Mouse (Mus musculus): ENCODE results near the gene Cenpv. TPM values are rescaled to one million over a fixed set of nuclear protein-coding genes. Genes with fewer than 3 reads are reported as not detected.

Cenpv gene
- total and polyA plus RNA-seq, 3 experiments: 149 to 2,878 (median 178) TPM

- Histone ChIP-seq H3K9me3 (replicated peaks; ENCODE audit: insufficient read depth, low read length) (no peaks in the 10 kb centered on the region), H3K4me1 (ENCODE audit: control insufficient read depth in 1 of 2, insufficient read depth in 2 of 2, low read length in 2 of 2) (no peaks in the 10 kb centered on the region), H3K36me3 (ENCODE audit: control insufficient read depth in 1 of 2, insufficient read depth in 2 of 2, low read length in 2 of 2) (no peaks in the 10 kb centered on the region), H3K9ac (ENCODE audit: control insufficient read depth, low read depth, low read length, poor library complexity, severe bottlenecking) (no peak overlapping the region), H3K79me2 (ENCODE audit: control insufficient read depth, insufficient read depth, low read length, poor library complexity) (no peaks in the 10 kb centered on the region), H3K27me3 (ENCODE audit: control insufficient read depth in 1 of 2, insufficient read depth in 2 of 2, low read length in 2 of 2) (no peaks in the 10 kb centered on the region), H3K27ac (ENCODE audit: control insufficient read depth, low read depth, low read length) (no peak overlapping the region), H3K4me3 (ENCODE audit: control insufficient read depth in 1 of 2, insufficient read depth in 1 of 2, low read depth in 2 of 2, low read length in 2 of 2) (no peak overlapping the region)
- DNase-seq (ENCODE audit: low read depth, low spot score): no peak
- TF ChIP-seq MXI1 (IDR thresholded peaks at IDR 0.05; ENCODE audit: low read depth, low read length) (no peak), RAD21 (IDR thresholded peaks at IDR 0.05; ENCODE audit: low read depth, low read length) (no peak), TAL1 (IDR thresholded peaks at IDR 0.05; ENCODE audit: low read length) (no peak), ZNF384 (IDR thresholded peaks at IDR 0.05; ENCODE audit: low read depth, low read length) (no peak), POLR2A (IDR thresholded peaks at IDR 0.05; ENCODE audit: control insufficient read depth in 1 of 2, insufficient read depth in 1 of 2, low read depth in 1 of 2, low read length in 2 of 2, poor library complexity in 1 of 2) (no peak), POLR2AphosphoS2 (IDR thresholded peaks at IDR 0.05; ENCODE audit: low read length) (no peak)
These were observed 62.9 kb downstream of the Cenpv start for GRCm38 (mm10) chr11:62476156-62476555.

Other genes with a start within 250 kb of the Cenpv start
- gene Pigl, start 80.8 kb downstream of the Cenpv start, total RNA-seq (2012; rRNA removed): 1.6 and 2.0 TPM in 2 replicates
- 1 to 10 TPM in 1 of 2 experiments, not detected in 1; 4.1 TPM for gene Pigl, start 80.8 kb downstream of the Cenpv start, polyA plus RNA-seq (2012; ENCODE audit: insufficient read depth in 1 of 2, insufficient read length in 2 of 2, low read depth in 1 of 2, low replicate concordance in 2 of 2, missing spikeins in 1 of 2)
- 71.8 and 90.7 TPM in 2 replicates for gene Ncor1, start 80.7 kb downstream of the Cenpv start, total RNA-seq (2012; rRNA removed)
- gene Ncor1, start 80.7 kb downstream of the Cenpv start, polyA plus RNA-seq (2012; ENCODE audit: insufficient read depth in 1 of 2, insufficient read length in 2 of 2, low read depth in 1 of 2, low replicate concordance in 2 of 2, missing spikeins in 1 of 2): 100 to 1,000 TPM; 188 to 250 TPM
- 1,877 and 1,965 TPM in 2 replicates for gene Ubb, start 11.9 kb upstream of the Cenpv start, total RNA-seq (2012; rRNA removed)
- 1,000 to 10,000 TPM in 1 of 2 experiments, not detected in 1; 1,800 TPM for gene Ubb, start 11.9 kb upstream of the Cenpv start, polyA plus RNA-seq (2012; ENCODE audit: insufficient read depth in 1 of 2, insufficient read length in 2 of 2, low read depth in 1 of 2, low replicate concordance in 2 of 2, missing spikeins in 1 of 2)
- gene Trpv2, start 35.2 kb upstream of the Cenpv start, total RNA-seq (2012; rRNA removed): 30.4 and 32.0 TPM in 2 replicates
- gene Trpv2, start 35.2 kb upstream of the Cenpv start, polyA plus RNA-seq (2012; ENCODE audit: insufficient read depth in 1 of 2, insufficient read length in 2 of 2, low read depth in 1 of 2, low replicate concordance in 2 of 2, missing spikeins in 1 of 2): 10 to 100 TPM in 1 of 2 experiments, not detected in 1; 30.0 TPM
- gene Lrrc75a, start 109.3 kb upstream of the Cenpv start, total RNA-seq (2012; rRNA removed): 6.0 and 7.0 TPM in 2 replicates
- 1 to 10 TPM in 1 of 2 experiments, not detected in 1; 8.9 TPM for gene Lrrc75a, start 109.3 kb upstream of the Cenpv start, polyA plus RNA-seq (2012; ENCODE audit: insufficient read depth in 1 of 2, insufficient read length in 2 of 2, low read depth in 1 of 2, low replicate concordance in 2 of 2, missing spikeins in 1 of 2)
- 21.8 and 24.1 TPM in 2 replicates for gene Mmgt2, start 109.4 kb upstream of the Cenpv start, total RNA-seq (2012; rRNA removed)
- 10 to 100 TPM in 1 of 2 experiments, not detected in 1; 51.9 TPM for gene Mmgt2, start 109.4 kb upstream of the Cenpv start, polyA plus RNA-seq (2012; ENCODE audit: insufficient read depth in 1 of 2, insufficient read length in 2 of 2, low read depth in 1 of 2, low replicate concordance in 2 of 2, missing spikeins in 1 of 2)
- not detected in 2 replicates for gene Zfp287, start 192.6 kb upstream of the Cenpv start, total RNA-seq (2012; rRNA removed)
- not detected for gene Zfp287, start 192.6 kb upstream of the Cenpv start, polyA plus RNA-seq (2012; ENCODE audit: insufficient read depth in 1 of 2, insufficient read length in 2 of 2, low read depth in 1 of 2, low replicate concordance in 2 of 2, missing spikeins in 1 of 2)
- not detected in 2 replicates for gene Gm10428, start 213.8 kb upstream of the Cenpv start, total RNA-seq (2012; rRNA removed)
- gene Gm10428, start 213.8 kb upstream of the Cenpv start, polyA plus RNA-seq (2012; ENCODE audit: insufficient read depth in 1 of 2, insufficient read length in 2 of 2, low read depth in 1 of 2, low replicate concordance in 2 of 2, missing spikeins in 1 of 2): not detected

Data from MEL (cell line).